Comparison of ENCODE assay signal across 10 mouse cellular contexts in genomic region chr15:81087529-81087928, GRCm38 (mm10).
A peak's percentile ranks its signal among the peaks of the same experiment; 100 is the strongest.
DNase-seq lines count a peak whose midpoint lies in the region; ATAC-seq and TF ChIP-seq lines count a peak whose summit lies in the region.
"Had no signal": no experiment of that assay in that cellular context is flagged by ENCODE, and none has a peak within 500 bp of the region (broad histone marks: within the 10 kb centered on the region; RNA-seq: fewer than 3 reads in every experiment).

No protein-coding gene starts in this region.

- peak overlapping the region; percentile 27; the same call in 1 of the 2 replicates for H3K27ac ChIP-seq in heart, embryonic 15.5 days
- 0 out of 2 replicates have a peak overlapping the region, but pooled peaks have one; percentile 49 for H3K27ac ChIP-seq in lung, embryonic 15.5 days
- peak overlapping the region; percentile 78 for H3K27ac ChIP-seq in embryonic facial prominence, embryonic 15.5 days (replicated peaks)
- H3K27ac ChIP-seq: limb, embryonic 12.5 days had no signal

- H3K79me2 ChIP-seq in myocyte (ENCODE audit: control insufficient read depth, insufficient read depth) = peaks cover 89% of the 10 kb centered on the region

- intact Hi-C loops in heart, postnatal 14 days (cut with DNase I) = no loop called here

- no peak overlapping the region for H3K4me2 ChIP-seq in heart, embryonic 15.5 days
- no peak overlapping the region for H3K4me2 ChIP-seq in lung, embryonic 15.5 days
- H3K4me2 ChIP-seq in embryonic facial prominence, embryonic 15.5 days (replicated peaks) = no peak overlapping the region
- H3K4me2 ChIP-seq in myocyte (ENCODE audit: low read depth) = peak overlapping the region; percentile 94
- H3K4me2 ChIP-seq: limb, embryonic 12.5 days had no signal

- WGBS in heart, embryonic 15.5 days = 70% methylated on average over 7 of the region's 7 CpGs
- WGBS in lung, embryonic 15.5 days = 61% methylated on average over 7 of the region's 7 CpGs
- 48% methylated on average over 7 of the region's 7 CpGs for WGBS in embryonic facial prominence, embryonic 15.5 days

- no peak overlapping the region for H3K9ac ChIP-seq in heart, embryonic 15.5 days
- H3K9ac ChIP-seq in lung, embryonic 15.5 days = no peak overlapping the region
- no peak overlapping the region for H3K9ac ChIP-seq in embryonic facial prominence, embryonic 15.5 days
- H3K9ac ChIP-seq: limb, embryonic 12.5 days had no signal

- no peaks in the 10 kb centered on the region for H3K36me3 ChIP-seq in heart, embryonic 15.5 days
- H3K36me3 ChIP-seq in lung, embryonic 15.5 days = no peaks in the 10 kb centered on the region
- no peaks in the 10 kb centered on the region for H3K36me3 ChIP-seq in embryonic facial prominence, embryonic 15.5 days
- no peaks in the 10 kb centered on the region for H3K36me3 ChIP-seq in myocyte (ENCODE audit: control insufficient read depth, insufficient read depth)
- H3K36me3 ChIP-seq: limb, embryonic 12.5 days had no signal

- no peak for DNase-seq in heart, postnatal 14 days
- no peak for DNase-seq in lung, postnatal 14 days
- no peak for DNase-seq in layer of hippocampus, postnatal 36 days
- DNase-seq: thymus, adult 18-20 months had no signal

- ATAC-seq in heart, embryonic 15.5 days (replicated peaks; ENCODE audit: insufficient number of reproducible peaks, insufficient read depth, low FRiP score, low read depth) = no peak
- ATAC-seq in lung, embryonic 15.5 days (ENCODE audit: borderline replicate concordance, extremely low read depth, low FRiP score, low TSS enrichment) = no peak
- peak; percentile 47; the same call in 1 of the 2 replicates for ATAC-seq in embryonic facial prominence, embryonic 15.5 days (ENCODE audit: insufficient number of reproducible peaks, low FRiP score, low TSS enrichment, low read depth)
- no peak for ATAC-seq in megakaryocyte-erythroid progenitor cell, adult 5-6 weeks (replicated peaks; ENCODE audit: low FRiP score, low TSS enrichment, poor library complexity, severe bottlenecking)

- no peak overlapping the region for H3ac ChIP-seq in myocyte (ENCODE audit: control insufficient read depth, insufficient read length)

- H3K4me3 ChIP-seq in heart, embryonic 15.5 days = no peak overlapping the region
- no peak overlapping the region for H3K4me3 ChIP-seq in lung, embryonic 15.5 days
- H3K4me3 ChIP-seq in embryonic facial prominence, embryonic 15.5 days (replicated peaks) = no peak overlapping the region
- no peak overlapping the region for H3K4me3 ChIP-seq in myocyte
- H3K4me3 ChIP-seq: limb, embryonic 12.5 days had no signal

- H3K9me3 ChIP-seq in heart, embryonic 15.5 days (replicated peaks) = no peaks in the 10 kb centered on the region
- no peaks in the 10 kb centered on the region for H3K9me3 ChIP-seq in lung, embryonic 15.5 days
- H3K9me3 ChIP-seq in embryonic facial prominence, embryonic 15.5 days (replicated peaks) = no peaks in the 10 kb centered on the region
- H3K9me3 ChIP-seq: limb, embryonic 12.5 days had no signal

- H3K4me1 ChIP-seq in heart, embryonic 15.5 days (replicated peaks) = peaks cover 17% of the 10 kb centered on the region
- H3K4me1 ChIP-seq in lung, embryonic 15.5 days = peaks cover 32% of the 10 kb centered on the region
- peaks cover 39% of the 10 kb centered on the region for H3K4me1 ChIP-seq in embryonic facial prominence, embryonic 15.5 days

- TF ChIP-seq POLR2A in myocyte (IDR thresholded peaks at IDR 0.05; ENCODE audit: insufficient read length, low read depth) = no peak

- no peaks in the 10 kb centered on the region for H3K27me3 ChIP-seq in heart, embryonic 15.5 days
- H3K27me3 ChIP-seq in lung, embryonic 15.5 days = no peaks in the 10 kb centered on the region
- no peaks in the 10 kb centered on the region for H3K27me3 ChIP-seq in embryonic facial prominence, embryonic 15.5 days
- no peaks in the 10 kb centered on the region for H3K27me3 ChIP-seq in myocyte (ENCODE audit: control insufficient read depth, insufficient read depth, insufficient read length)
- H3K27me3 ChIP-seq: limb, embryonic 12.5 days had no signal

TF ChIP-seq in myocyte, 11 proteins besides CTCF, POLR2A, EP300 and RAD21:
- TF ChIP-seq MYOG (IDR thresholded peaks at IDR 0.05; ENCODE audit: control insufficient read depth in 1 of 3, insufficient read depth in 1 of 3, insufficient read length in 2 of 3, low read depth in 2 of 3) (no peak), SRF (IDR thresholded peaks at IDR 0.05; ENCODE audit: control insufficient read depth, insufficient read length, low read depth) (no peak), TCF12 (IDR thresholded peaks at IDR 0.05; ENCODE audit: insufficient read depth, poor library complexity, severe bottlenecking) (no peak), POLR2AphosphoS2 (IDR thresholded peaks at IDR 0.05; ENCODE audit: insufficient read length, low read depth) (no peak), CEBPB (IDR thresholded peaks at IDR 0.05; ENCODE audit: insufficient read depth, poor library complexity, severe bottlenecking) (no peak)
TF ChIP-seq in myocyte: peak in this region for 0.

Comparison
In these comparisons a context has a peak if more than half of its experiments do, and no peak if none do; other contexts are left out.
1. H3K27ac ChIP-seq: peak in every context shown above with its lines; median percentile 78 in embryonic facial prominence, embryonic 15.5 days; 49 in lung, embryonic 15.5 days; 27 in heart, embryonic 15.5 days.